Mouse (Mus musculus): ENCODE measurements around the gene Gm49394.

The Gm49394 gene

GRCm38 (mm10) chr7:142669751-142670625 is at the start of gene Gm49394:
TSS of gene Gm49394 (minus strand) at chr7:142669942.
- DNase-seq, result no peak

DNA sequence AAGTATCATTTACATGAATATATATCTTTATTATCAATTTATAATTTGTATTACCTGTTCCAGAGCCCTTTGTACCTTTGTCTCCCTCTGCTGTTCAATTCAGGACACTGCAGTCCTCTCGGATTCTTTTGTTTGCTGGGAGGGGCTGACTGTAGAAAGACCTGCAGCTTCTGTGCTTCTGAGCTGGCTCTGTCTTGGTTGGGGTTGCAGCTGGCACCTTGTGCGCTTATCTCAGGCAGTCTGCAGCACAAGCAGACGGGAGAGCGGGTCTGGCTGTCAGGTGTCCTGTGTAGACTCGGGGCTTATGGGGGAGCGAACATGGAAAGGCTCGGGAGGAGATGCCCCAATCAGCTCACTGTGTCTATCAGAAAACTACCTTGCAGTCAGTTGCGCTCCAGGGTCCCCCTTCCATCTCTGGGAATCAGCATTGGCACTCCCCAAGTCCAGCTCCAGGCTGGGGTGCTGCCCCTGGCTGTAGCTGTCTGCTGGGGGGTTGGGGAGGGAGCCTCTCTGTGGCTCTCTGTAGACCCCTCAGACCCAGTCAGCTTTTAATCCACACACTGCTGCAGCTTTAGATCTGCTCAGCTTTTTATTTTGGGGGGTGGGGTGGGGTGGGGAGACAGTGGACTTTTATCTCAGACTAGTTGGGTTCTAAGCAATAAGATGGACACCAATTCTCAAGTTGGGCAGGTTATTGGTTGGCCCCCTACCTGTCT is 45.2 kb upstream of the Gm49394 start:
- DNase-seq, result peak; percentile 56 to 57

DNA sequence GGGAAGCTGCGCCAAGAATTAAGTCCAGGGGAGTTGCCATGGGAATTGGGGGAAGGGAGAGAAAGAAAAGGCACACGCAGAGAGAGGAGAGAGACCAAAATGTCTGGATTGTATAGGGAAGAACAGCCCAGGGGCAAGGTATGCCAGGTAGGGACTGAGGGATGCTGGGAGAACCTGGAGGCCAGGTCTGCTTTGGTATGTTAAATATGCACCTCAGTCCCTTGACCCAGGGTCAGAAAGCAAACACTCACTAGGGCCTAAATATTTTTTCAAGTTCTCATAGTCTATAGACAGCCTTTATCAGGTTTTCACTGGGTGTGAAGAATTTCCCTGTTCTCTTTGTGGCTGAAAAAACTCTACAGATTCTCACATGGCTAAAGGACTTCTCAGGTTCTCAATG is 37.1 kb upstream of the Gm49394 start:
- no peak for DNase-seq

- peak; percentile 28 to 41 for DNase-seq
Observed at GRCm38 (mm10) chr7:142699334-142699860, 29.7 kb upstream of the Gm49394 start.

DNA sequence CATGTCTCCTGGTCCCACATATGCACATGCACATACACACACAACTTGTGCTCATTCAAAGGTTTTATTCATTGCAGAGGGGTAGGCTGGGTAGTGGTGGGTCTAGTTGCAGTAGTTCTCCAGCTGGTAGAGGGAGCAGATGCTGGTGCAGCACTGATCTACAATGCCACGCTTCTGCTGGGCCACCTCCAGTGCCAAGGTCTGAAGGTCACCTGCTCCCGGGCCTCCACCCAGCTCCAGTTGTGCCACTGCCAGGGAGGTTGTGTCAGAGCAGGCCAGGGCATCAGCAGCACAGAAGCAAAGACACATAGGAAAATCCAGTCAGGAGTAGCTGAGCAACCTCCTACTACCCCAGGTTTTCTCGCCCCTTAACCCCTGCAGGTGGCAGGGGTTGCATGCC is 8.9 kb upstream of the Gm49394 start:
- DNase-seq, result no peak

DNA sequence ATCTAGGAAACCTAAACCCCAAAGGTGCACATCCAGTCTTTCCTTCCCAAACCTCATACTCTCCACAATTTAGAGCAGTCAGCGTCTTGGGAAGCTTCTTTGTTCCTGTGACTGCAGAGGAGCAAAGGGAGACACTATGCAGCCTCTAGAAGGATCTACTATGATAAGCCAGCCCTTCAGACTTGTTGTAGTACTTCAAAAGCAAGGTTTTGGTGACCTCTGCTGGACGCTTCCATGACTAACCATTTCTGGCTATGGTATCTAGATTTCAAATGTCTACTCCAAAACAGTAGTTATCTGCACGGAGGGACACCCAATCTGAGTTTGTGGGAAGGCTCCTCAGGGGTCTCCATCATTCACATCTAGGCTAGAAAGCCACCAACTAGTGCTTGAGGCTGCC is 5.9 kb upstream of the Gm49394 start:
- DNase-seq, result peak; percentile 78 to 82

GRCm38 (mm10) chr7:142675141-142675540 is 5.4 kb upstream of the Gm49394 start:
- DNase-seq, result no peak

GRCm38 (mm10) chr7:142672120-142672519 is 2.4 kb upstream of the Gm49394 start:
- DNase-seq, result peak; percentile 62 to 69

GRCm38 (mm10) chr7:142671067-142671466 is 1.3 kb upstream of the Gm49394 start:
- DNase-seq, result no peak

GRCm38 (mm10) chr7:142668328-142668727 is 1.4 kb downstream of the Gm49394 start:
- DNase-seq, result no peak

DNA sequence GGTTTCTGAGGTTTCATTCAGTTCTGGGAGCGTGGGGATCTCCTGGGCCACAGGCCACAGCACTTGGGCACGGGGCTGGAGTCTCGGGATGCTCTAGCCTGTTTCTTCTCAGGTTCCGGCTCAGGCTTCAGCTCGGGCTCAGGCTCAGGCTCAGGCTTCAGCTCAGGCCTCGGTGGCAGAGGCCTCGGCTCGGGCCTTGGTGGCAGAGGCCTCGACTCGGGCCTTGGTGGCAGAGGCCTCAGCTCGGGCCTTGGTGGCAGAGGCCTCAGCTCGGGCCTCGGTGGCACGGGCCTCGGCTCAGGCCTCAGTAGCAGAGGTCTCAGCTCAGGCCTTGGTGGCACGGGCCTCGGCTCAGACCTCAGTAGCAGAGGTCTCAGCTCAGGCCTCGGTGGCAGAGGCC is 2.2 kb downstream of the Gm49394 start:
- DNase-seq, result no peak

GRCm38 (mm10) chr7:142666659-142667058 is 3.1 kb downstream of the Gm49394 start, which contains the start of gene Igf2:
TSS of gene Igf2 (minus strand) at chr7:142666816.
- DNase-seq, result peak; percentile 49 to 64

DNA sequence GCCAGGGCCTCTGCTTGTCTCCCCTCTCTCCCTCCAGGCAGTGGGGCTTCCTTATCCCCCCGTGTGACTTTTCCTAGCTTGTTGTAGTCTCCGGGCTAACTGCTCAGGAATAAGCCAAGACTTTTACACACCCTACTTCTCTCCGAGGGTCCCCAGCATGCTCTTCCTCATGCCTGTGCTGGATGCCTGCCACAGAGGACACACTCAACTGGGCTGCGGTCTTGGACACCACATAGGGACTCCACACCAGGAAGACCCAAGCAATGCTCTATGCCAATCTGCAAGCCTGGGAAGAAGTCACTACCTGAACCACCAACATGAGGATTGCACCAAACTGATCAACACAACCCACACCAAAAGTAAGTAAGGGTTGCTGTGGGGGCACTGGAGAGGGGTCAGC is 3.6 kb downstream of the Gm49394 start:
- no peak for DNase-seq

DNA sequence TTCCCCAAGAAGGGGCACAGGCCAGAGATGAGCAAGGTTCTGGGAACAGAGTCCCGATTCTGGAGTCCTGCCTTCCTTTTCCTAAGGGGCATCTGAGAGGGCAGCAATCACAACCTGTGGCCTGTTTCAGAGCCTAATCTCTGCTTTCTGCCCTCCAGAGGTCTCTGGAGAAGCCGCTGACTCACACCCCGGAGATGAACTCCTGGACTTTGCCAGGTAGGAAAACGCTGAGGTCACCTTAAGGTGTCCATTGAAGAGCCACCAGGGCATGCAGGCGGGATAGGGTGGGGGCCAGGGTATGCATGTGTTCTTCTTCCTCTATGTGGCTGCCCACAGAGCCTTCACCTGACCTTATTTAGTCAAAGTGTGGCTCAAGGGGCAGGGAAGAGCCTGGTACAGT is 4.4 kb downstream of the Gm49394 start:
- no peak for DNase-seq

GRCm38 (mm10) chr7:142664465-142665029 is 5.2 kb downstream of the Gm49394 start:
- DNase-seq, result no peak

GRCm38 (mm10) chr7:142663931-142664421 is 5.8 kb downstream of the Gm49394 start:
- peak; percentile 64 to 70 for DNase-seq

DNA sequence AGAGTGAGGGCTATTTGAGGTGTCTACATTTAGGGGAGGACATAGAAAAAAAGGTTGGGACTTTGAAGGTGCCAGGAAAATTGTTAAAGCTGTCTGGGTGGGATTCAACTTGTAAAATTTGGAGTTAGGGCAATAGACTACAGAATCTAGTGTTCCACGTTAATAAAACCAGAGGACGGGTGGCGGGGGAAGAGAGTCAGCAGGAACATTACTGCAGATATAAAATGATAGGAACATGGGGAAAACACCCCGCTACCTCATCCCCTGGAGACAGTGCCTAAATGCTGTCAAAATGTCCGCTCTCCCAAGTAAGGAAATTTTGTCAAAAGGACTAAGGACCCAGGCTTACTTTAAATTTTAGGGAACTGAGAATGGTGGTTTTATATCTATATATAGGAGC is 6.6 kb downstream of the Gm49394 start:
- DNase-seq, result no peak

DNA sequence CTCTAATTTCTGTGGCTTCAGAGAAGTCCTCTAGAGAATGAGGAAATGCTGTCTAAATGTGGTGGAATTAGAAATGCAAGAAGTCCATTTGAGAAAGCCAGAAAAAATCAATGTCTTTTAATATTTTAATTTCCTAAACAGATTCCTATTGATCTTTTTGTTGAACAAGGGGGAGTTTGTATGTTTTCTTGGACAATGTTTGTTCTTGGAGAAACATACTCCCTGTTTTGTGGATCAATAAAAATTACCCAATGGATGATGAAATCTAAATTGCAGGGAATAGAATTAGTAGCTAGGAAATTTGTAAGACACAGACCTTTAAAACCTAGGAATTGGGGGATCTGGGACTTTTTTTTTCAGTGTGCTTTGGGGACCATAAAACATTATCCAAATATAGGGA is 7.9 kb downstream of the Gm49394 start:
- DNase-seq, result no peak

DNA sequence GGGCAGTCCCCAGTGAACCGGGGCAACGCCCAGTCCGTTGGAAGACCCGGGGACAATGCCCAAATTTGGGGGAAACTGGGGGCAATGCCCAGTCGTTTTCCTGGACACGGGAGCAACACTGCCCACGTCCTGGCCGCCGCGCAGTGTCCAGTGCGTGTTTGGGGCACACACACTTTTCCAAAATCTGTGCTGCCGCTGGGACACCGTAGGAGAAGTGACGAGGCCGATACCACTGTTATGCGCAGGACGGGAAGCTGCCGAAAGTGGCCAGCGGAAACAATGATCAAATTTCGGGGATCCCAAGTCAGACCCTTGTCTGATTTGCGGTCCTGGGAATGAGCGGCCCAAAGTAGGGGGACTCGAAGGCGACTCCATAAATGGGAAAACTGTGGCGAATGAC is 8.7 kb downstream of the Gm49394 start:
- peak in 1 of 2 experiments; percentile 45 for DNase-seq

- DNase-seq, result peak; percentile 56 to 69
Observed at GRCm38 (mm10) chr7:142660651-142660945, 9.1 kb downstream of the Gm49394 start.

DNA sequence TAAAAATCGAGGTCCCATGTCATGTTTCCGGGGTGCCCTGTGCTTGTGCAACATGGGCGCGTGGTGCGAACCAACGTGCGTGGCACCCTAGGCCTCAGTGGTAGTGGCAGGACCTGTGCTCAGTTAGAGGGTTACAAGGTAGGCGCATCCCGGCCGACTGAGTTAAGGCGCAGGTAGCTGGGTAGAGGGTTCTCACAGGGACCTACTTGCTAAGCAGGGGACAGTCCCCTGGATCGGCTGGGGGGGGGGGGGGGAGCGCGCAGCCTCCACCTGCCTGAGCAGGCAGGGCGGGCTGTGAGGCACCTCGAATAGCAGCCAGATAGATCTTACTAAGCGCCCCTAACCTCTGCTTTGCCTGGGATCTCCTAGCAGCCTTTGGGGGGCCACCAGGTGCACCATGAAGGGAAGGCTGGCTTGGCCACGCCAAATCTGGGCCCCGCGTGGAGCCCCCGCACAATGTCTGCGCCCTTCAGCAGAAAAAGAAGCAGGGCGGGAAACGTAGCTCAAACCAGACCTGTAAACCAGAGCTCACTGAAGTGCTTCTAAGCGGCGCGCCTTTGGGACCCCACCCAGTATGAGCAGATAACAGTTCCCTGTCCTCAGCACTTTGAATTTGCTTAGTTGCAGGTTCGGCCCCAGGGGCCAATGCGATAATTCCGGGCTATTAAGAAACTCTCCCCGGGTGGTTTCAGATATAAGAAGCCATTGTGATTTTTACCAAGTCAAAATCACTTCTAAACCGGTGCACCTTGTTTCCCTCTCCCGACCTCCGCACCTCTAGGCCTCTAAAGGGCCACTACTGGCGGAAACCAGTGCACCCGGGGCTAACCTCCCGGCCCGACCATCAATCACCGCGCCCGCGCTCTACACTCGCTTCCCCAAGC is 9.7 kb downstream of the Gm49394 start:
- DNase-seq, result peak in 1 of 2 experiments; percentile 35

DNA sequence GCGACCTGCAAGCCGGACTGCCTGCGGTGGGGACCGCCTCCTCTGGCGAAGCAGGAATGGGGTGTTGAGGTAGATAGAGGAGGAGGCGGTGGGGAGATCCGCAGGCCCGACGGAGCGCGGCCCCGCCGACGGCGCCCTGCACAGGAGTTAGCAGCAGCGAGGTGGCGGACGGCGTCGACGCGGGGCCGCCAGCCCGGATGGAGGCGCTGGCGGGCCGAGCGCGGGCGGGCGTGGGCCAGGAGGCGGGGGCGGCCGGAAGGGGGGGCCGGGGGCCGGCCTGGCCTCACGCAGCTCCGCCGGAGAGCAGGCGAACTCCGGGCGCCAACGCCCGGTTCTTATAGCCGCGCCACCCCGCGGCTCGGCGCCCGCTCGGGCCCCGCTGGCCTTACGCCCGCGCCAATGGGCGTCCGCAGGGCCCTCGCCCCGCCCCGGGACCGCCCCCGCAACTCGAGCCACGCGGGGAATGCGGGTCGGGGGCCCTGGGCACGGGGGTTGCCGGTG is 10.5 kb downstream of the Gm49394 start:
- DNase-seq, result peak; percentile 61 to 72

All from kidney, postnatal 4 days (tissue).